Mouse (Mus musculus) limb, embryonic 12.5 days (tissue): ENCODE data around the gene Cops2. TPM values are rescaled to one million over a fixed set of nuclear protein-coding genes. Genes with fewer than 3 reads are reported as not detected.
A peak's percentile ranks its signal among the peaks of the same experiment; 100 is the strongest.

ENCODE experiments used
- ATAC-seq: fragments of 200-750 bp; cut with Nextera tagmentation; 2 replicates; pipeline ENCODE4 v1.8.0; 2017; ENCODE audit warnings: low read depth, moderate TSS enrichment; ENCODE audit not compliant: insufficient number of reproducible peaks, insufficient read depth, low FRiP score, low TSS enrichment
- H3K27ac ChIP-seq: fragments of 300-500 bp; sonication (generic); 2 replicates; pipeline ENCODE4 v1.5.1; 2016; ENCODE audit warnings: mild to moderate bottlenecking, moderate library complexity
- H3K27me3 ChIP-seq: fragments of 300-500 bp; sonication (generic); 2 replicates; pipeline ENCODE4 v1.6.1; 2016; ENCODE audit warnings: mild to moderate bottlenecking, moderate library complexity
- H3K36me3 ChIP-seq: fragments of 300-500 bp; sonication (generic); 2 replicates; pipeline ENCODE4 v1.6.1; 2016; ENCODE audit warnings: mild to moderate bottlenecking, moderate library complexity
- H3K4me1 ChIP-seq: fragments of 300-500 bp; sonication (generic); replicated peaks from 2 replicates; pipeline ENCODE4 v1.6.1; 2016
- H3K4me2 ChIP-seq: fragments of 300-500 bp; sonication (generic); 2 replicates; pipeline ENCODE4 v1.6.1; 2016; ENCODE audit warnings: mild to moderate bottlenecking, moderate library complexity
- H3K4me3 ChIP-seq: fragments of 300-500 bp; sonication (generic); replicated peaks from 2 replicates; pipeline ENCODE4 v1.5.1; 2016; ENCODE audit warnings: mild to moderate bottlenecking
- H3K9ac ChIP-seq: fragments of 300-500 bp; sonication (generic); replicated peaks from 2 replicates; pipeline ENCODE4 v1.6.1; 2016; ENCODE audit warnings: mild to moderate bottlenecking, moderate library complexity
- H3K9me3 ChIP-seq: fragments of 300-500 bp; sonication (generic); 2 replicates; pipeline ENCODE4 v1.6.1; 2016; ENCODE audit warnings: mild to moderate bottlenecking, moderate library complexity
- WGBS: fragments of 180-500 bp; shearing (Covaris S2); methylation state at CpG from one replicate; pipeline ENCODE4 v1.1.7; 2016; 5-methylcytosine and 5-hydroxymethylcytosine counted together
- polyA plus RNA-seq: library from polyadenylated mRNA; unstranded; fragments of >200 nt; fragmentation: Nextera tagmentation; extraction: Ambion mirVana; gene quantifications from 2 replicates; pipeline ENCODE4 v1.2.1, GENCODE M21; 2016

Cops2 gene
- 91.7 and 98.0 TPM in 2 replicates for polyA plus RNA-seq

DNA sequence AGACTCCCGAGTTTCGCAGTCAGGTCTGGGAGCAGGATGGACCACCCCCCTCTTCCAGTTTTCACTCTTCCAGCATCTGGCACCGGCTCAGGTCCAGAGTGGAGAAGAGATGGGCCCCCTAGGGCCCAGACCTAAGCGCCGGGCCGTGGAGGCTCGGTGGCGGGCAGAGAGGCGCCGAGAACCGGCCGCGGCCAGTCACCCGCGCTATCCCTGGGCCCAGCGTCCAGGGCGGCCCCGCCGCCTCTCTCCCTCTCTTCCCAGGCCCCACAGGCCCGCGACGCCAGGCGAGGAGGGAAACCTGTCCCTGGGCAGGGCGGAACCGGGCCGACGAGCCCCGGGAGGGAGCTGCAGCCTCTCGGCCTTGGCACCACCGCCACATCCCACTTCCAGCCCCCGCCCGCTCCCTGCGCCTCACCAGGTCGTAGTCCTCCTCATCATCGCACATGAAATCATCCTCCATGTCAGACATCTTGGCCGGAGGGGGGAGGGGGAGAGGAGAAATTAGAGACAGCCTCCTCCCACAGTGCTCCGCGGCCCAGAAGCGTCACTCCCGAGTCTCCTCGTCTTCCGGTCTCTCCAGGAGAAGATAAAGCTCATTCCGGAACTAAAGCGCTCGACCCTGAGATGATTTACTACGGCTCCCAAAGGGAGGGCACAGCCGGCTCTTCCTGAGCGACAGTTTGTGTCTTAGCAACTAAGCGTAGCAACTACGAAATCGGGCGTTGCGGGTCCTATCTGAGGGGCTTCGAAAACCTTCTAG is at the start of gene Cops2, which contains the start of gene Galk2:
TSS of gene Cops2 (minus strand) at position 619 of the 760 bp plus-strand sequence.
TSS of gene Galk2 (plus strand) at position 589 of the 760 bp plus-strand sequence.
- peak within 1 kb of the TSS; percentile 89 for H3K27ac ChIP-seq
- H3K4me1 ChIP-seq = peaks cover 5% of the 10 kb centered on the region
- no peaks in the 10 kb centered on the region for H3K27me3 ChIP-seq
- no peaks in the 10 kb centered on the region for H3K36me3 ChIP-seq
- peak within 1 kb of the TSS; percentile 64 for H3K4me2 ChIP-seq
- ATAC-seq = peak; percentile 98
- under 1% methylated on average over 43 of the region's 54 CpGs for WGBS
- H3K9ac ChIP-seq = peak within 1 kb of the TSS; percentile 98
- peak within 1 kb of the TSS; percentile 100 for H3K4me3 ChIP-seq
- no peaks in the 10 kb centered on the region for H3K9me3 ChIP-seq

DNA sequence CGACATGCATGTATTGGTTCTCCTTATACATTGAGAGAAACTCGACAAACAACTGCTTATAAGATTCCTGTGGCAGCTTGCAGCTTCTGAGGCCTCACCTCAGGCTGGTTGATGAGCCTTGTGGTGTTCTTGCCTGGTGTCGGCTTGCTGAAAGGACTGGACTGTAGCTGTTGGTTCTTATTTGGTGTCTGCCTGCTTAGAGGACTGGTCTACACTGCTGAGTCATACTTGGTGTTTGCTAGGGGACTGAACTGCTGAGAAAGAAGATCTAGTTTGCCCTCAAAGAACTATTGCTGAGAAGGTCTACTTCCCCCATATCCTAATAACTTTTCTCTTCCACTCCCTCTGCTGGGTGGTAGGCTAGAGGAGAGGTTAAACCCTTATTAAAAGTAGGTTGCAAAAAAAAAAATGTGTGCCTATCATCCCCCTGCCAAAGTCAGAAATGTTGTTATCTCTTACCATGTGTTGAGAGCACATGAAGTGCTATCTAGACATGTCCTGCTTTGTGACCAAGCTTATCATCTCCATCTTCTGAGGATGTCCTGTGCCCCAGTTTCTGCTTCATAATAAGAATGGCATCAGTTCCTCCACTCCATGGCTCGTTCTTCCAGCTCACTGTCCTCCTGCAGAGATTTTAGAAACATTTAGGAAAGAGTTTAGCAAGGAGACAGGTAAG is 48.8 kb upstream of the Cops2 start:
- no peak overlapping the region for H3K4me2 ChIP-seq
- no peak for ATAC-seq
- no peak overlapping the region for H3K27ac ChIP-seq
- 81% methylated on average over 4 of the region's 4 CpGs for WGBS
- H3K9me3 ChIP-seq = no peaks in the 10 kb centered on the region
- H3K27me3 ChIP-seq = no peaks in the 10 kb centered on the region
- no peaks in the 10 kb centered on the region for H3K4me1 ChIP-seq
- H3K36me3 ChIP-seq = peaks cover 3% of the 10 kb centered on the region; the same call in 1 of the 2 replicates
- H3K4me3 ChIP-seq = no peak overlapping the region
- no peak overlapping the region for H3K9ac ChIP-seq

DNA sequence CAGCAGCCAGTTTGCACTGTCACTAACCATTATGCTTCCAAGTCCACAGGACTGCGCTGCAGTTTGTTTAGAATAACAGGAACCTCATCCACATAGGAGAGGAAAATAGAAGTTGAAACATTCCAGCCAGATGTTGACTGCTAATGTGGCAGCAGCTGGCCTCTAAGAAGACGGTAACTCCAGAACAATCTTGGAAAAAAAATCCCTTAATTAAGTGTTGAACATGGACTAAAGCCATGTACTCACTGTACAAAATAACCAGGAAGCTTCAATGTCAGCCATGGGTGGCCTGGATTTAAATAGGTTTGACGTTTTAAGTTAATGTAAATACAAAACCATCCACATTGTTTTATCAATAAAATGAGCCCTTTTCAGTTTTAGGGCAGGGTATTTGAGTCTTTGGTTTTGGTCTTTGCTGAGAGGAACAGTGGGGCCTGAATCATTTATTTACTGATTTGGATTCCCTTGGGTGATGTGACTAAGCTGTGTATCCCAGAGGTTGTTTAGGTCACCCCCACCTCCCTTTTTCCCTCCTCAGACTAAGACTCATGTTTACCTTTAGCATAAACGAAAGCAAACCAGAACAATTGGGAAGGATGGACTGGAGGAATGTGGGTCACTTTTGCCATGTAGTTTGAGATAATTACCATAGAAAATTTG is 47.6 kb upstream of the Cops2 start:
- Histone ChIP-seq H3K27me3 (no peaks in the 10 kb centered on the region), H3K36me3 (peaks cover 6% of the 10 kb centered on the region; the same call in 1 of the 2 replicates), H3K4me3 (no peak overlapping the region), H3K9ac (no peak overlapping the region), H3K9me3 (no peaks in the 10 kb centered on the region), H3K27ac (no peak overlapping the region), H3K4me1 (no peaks in the 10 kb centered on the region), H3K4me2 (no peak overlapping the region)
- WGBS = 73% methylated on average over 4 of the region's 4 CpGs
- no peak for ATAC-seq

DNA sequence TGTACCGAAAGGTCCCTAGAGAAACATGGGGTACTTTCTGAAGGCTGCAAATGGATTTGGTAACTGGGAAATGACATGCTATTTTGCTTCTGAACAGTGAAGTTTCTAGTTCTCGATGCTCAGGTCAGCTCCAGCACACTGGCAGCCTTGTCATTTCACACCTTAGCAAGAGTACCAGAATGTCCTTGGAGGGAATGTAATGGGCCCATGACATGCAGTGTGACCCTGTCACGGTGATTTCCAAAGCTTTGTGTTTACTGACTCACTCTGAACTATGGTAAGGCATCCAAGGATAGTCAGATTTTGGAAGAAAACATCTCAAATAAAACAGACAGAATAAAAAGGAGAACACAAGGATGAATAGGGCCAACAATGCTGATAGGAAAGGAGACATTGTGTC is 42.5 kb upstream of the Cops2 start:
- 91% methylated on average over 3 of the region's 3 CpGs for WGBS
- no peaks in the 10 kb centered on the region for H3K27me3 ChIP-seq
- no peak overlapping the region for H3K4me3 ChIP-seq
- H3K9me3 ChIP-seq = no peaks in the 10 kb centered on the region
- no peaks in the 10 kb centered on the region for H3K4me1 ChIP-seq
- peaks cover 13% of the 10 kb centered on the region; the same call in 1 of the 2 replicates for H3K36me3 ChIP-seq
- no peak overlapping the region for H3K4me2 ChIP-seq
- no peak overlapping the region for H3K27ac ChIP-seq
- H3K9ac ChIP-seq = no peak overlapping the region
- no peak for ATAC-seq

DNA sequence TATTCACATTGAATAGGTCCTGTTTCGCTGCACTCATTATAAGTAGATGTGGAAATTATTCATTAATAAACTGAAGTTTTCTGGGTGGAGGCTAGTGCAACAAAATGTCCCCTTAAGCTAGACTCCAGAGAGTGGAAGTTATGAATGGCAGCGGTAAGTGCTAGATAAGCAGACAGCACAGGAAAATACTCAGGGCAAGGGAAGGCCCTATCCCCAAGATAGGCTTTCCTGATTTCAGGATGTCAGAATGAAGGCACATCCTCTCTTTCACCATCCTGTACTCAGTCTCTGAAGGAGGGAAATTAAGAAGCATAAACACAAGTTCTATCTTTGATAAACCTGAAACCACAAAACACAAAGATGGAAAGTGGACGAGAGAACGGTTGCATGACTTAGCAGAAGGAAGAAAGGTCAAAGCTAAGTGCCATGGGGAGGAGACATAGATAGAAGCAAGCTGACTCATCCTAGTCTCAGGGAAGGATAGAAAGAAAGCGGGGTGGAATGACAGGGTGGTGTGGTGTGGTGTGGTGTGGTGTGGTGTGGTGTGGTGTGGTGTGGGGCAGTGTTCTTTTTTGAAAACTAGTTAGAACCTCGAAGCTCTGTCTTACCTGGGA is 42.0 kb upstream of the Cops2 start:
- H3K27me3 ChIP-seq = no peaks in the 10 kb centered on the region
- no peak overlapping the region for H3K4me2 ChIP-seq
- H3K27ac ChIP-seq = no peak overlapping the region
- WGBS = 89% methylated on average over 6 of the region's 6 CpGs
- ATAC-seq = no peak
- no peaks in the 10 kb centered on the region for H3K9me3 ChIP-seq
- no peak overlapping the region for H3K4me3 ChIP-seq
- no peaks in the 10 kb centered on the region for H3K4me1 ChIP-seq
- peaks cover 13% of the 10 kb centered on the region; the same call in 1 of the 2 replicates for H3K36me3 ChIP-seq
- no peak overlapping the region for H3K9ac ChIP-seq

DNA sequence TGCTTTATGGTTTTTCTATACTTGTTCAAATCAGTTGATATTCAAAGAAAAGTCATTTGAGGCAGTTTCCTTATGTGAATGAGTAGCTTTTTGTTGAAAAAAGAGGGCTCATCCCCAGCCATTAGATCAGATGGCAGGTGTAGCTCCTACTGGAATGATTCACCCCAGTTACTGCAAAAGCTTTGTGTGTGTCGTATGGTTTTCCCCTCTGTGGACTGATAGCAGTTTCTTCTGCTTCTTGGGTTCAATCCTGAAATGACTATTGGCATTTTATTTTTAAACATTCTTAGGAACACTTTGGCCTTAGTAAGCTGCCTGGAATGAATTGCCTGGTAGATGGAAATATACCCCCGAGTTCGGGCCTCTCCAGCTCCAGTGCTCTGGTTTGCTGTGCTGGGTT is 37.4 kb upstream of the Cops2 start:
- no peak for ATAC-seq
- WGBS = 92% methylated on average over 3 of the region's 3 CpGs

DNA sequence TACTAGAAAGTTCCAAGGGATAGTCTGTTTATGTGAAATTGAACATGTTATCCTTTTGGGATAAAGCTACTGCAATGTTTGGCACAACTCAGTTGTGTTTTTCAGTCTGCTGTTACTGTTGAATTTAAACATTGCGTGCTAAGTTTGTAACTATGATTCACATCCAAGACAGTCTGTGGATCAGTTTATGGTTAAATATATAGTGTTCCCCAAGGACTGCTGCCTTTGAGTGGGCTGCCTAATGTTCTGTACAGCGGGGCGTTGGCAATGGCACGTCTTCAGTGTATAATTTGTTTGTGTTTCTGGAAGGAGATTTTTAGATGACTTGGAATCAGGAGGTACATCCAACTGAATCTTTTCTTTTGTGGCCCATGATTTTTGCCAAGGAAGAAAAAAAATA is 36.2 kb upstream of the Cops2 start:
- Histone ChIP-seq H3K9me3 (no peaks in the 10 kb centered on the region), H3K4me2 (no peak overlapping the region), H3K36me3 (peaks cover 4% of the 10 kb centered on the region; the same call in 1 of the 2 replicates), H3K9ac (no peak overlapping the region), H3K27me3 (no peaks in the 10 kb centered on the region), H3K27ac (no peak overlapping the region), H3K4me3 (no peak overlapping the region), H3K4me1 (no peaks in the 10 kb centered on the region)
- WGBS = 92% methylated on average over 4 of the region's 4 CpGs
- no peak for ATAC-seq

More for the DNA sequence above, 37.4 kb upstream of the Cops2 start:
- H3K27ac ChIP-seq = no peak overlapping the region
- peaks cover 5% of the 10 kb centered on the region; the same call in 1 of the 2 replicates for H3K36me3 ChIP-seq
- no peak overlapping the region for H3K4me2 ChIP-seq
- H3K27me3 ChIP-seq = no peaks in the 10 kb centered on the region
- H3K4me1 ChIP-seq = no peaks in the 10 kb centered on the region
- no peak overlapping the region for H3K9ac ChIP-seq
- no peak overlapping the region for H3K4me3 ChIP-seq
- H3K9me3 ChIP-seq = no peaks in the 10 kb centered on the region

DNA sequence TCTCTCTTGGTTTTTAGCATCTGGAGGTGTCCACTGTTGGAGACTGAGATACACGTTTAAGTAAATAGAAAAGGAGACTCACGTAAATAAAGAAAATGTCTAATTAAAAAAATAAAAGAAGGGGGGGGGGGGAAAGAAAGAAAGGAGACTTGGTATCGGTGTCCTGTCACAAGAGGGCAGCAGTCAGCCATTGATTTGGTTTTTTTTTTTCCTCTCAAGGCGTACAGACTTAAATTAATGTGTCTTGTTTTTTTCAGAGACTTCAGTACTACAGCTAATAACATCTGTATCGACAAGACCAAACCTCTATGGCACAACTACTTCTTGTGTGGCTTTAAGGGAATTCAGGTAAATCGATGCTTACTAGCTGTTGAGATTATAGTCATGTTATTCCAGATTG is 34.2 kb upstream of the Cops2 start:
- Histone ChIP-seq H3K27ac (no peak overlapping the region), H3K36me3 (peaks cover under 1% of the 10 kb centered on the region; the same call in 1 of the 2 replicates), H3K9me3 (no peaks in the 10 kb centered on the region), H3K4me1 (no peaks in the 10 kb centered on the region), H3K9ac (no peak overlapping the region), H3K4me2 (no peak overlapping the region), H3K4me3 (no peak overlapping the region), H3K27me3 (no peaks in the 10 kb centered on the region)
- no peak for ATAC-seq
- WGBS = 38% methylated on average over 6 of the region's 6 CpGs

DNA sequence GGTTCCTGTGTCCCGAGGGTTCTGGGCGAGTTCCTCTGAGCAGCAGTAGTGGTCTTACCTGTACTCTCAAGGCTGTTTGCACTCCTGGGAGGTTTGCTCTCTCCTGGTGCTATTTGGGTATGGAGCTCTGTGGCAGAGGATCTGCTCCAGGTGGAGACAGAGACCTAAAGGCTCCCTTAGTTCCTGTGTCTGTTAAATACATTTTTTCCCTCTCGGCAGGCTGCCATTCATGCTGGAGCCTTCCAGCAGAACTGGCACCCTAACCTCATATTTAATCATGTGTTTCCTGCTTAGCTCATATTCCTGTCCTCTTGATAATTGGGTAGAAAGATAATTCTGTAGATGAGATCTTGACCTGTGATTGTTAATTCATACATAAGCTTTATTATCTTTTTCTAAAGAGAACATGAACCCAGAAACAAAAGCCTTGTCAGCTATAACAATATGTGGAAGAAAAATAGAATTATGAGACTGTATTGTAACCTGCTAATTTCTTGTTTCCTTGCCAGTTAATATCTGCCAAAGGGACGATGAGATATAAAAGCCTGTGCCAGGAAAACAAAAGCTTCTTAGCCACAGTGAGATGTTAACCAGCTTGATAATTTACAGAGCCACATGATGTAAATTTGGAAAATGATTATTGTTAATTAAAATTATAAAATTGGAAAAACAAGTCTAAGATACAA is 27.1 kb upstream of the Cops2 start:
- H3K9me3 ChIP-seq = no peaks in the 10 kb centered on the region
- no peak overlapping the region for H3K4me2 ChIP-seq
- H3K36me3 ChIP-seq = peaks cover 5% of the 10 kb centered on the region; the same call in 1 of the 2 replicates
- no peaks in the 10 kb centered on the region for H3K27me3 ChIP-seq
- no peaks in the 10 kb centered on the region for H3K4me1 ChIP-seq
- ATAC-seq = no peak
- no peak overlapping the region for H3K4me3 ChIP-seq
- H3K9ac ChIP-seq = no peak overlapping the region
- 90% methylated on average over 4 of the region's 4 CpGs for whole genome bisulfite sequencing
- H3K27ac ChIP-seq = no peak overlapping the region

DNA sequence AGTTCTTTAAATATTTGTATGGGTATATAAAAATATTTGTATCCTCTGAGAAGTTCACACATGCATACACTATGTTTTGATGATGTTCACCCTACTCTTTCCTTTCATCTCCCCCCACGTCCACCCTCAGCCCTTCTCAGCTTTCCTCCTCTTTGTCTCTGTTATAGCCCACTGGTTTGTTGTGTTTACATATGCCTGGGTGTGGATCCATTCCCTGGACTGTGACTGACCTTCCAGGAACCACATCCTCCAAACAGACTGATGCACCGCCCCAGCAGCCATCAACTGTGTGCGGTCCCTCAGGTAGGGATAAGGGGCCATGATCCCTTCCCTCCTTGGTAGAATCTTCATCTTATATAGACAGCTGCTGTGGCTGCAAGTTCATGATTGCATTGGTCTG is 11.2 kb upstream of the Cops2 start:
- WGBS = 89% methylated on average over 3 of the region's 3 CpGs
- peaks cover 12% of the 10 kb centered on the region for H3K4me1 ChIP-seq
- peaks cover 5% of the 10 kb centered on the region for H3K36me3 ChIP-seq
- ATAC-seq = no peak
- H3K27ac ChIP-seq = no peak overlapping the region
- no peaks in the 10 kb centered on the region for H3K9me3 ChIP-seq
- no peaks in the 10 kb centered on the region for H3K27me3 ChIP-seq
- no peak overlapping the region for H3K4me3 ChIP-seq
- H3K4me2 ChIP-seq = no peak overlapping the region
- no peak overlapping the region for H3K9ac ChIP-seq
